In the genomic region with DNA sequence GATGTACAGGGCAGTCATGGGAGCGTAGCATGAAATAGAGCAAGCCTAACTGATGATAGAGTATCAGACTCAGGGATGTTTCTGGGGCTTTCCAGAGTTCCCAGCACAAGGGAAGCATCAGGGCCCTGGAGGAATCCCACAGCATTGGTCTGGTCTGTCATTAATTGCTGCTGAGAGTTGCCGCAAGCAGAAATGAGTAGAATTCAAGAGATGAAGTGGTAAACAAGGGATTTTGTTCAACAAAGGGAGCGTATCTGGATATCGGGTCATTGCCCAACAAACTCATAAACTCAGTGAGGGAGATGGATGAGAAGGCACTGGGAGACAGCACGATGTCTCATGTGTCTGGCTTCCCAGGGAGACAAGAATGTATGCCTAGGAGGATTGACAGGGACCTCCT, we compare ENCODE assay signal across 30 mouse cellular contexts.
"Had no signal": no experiment of that assay in that cellular context is flagged by ENCODE, and none has a peak within 500 bp of the region (broad histone marks: within the 10 kb centered on the region; RNA-seq: fewer than 3 reads in every experiment).

No protein-coding gene starts in this region.

- H3K9ac ChIP-seq: limb, embryonic 12.5 days; limb, embryonic 13.5 days; limb, embryonic 15.5 days; liver, embryonic 12.5 days; liver, embryonic 13.5 days; liver, embryonic 14.5 days; liver, embryonic 15.5 days; liver, postnatal 0 days; lung, embryonic 14.5 days; lung, embryonic 15.5 days; midbrain, embryonic 12.5 days; midbrain, embryonic 13.5 days; midbrain, embryonic 15.5 days had no signal

- H3K4me3 ChIP-seq: limb, embryonic 10.5 days; limb, embryonic 12.5 days; limb, embryonic 13.5 days; limb, embryonic 15.5 days; liver, embryonic 12.5 days; liver, embryonic 13.5 days; liver, embryonic 15.5 days; lung, embryonic 15.5 days; megakaryocyte, embryonic 14.5 days; midbrain, embryonic 10.5 days; midbrain, embryonic 12.5 days; midbrain, embryonic 13.5 days; midbrain, embryonic 15.5 days; myocyte had no signal

- H3K9me3 ChIP-seq: limb, embryonic 10.5 days; limb, embryonic 12.5 days; limb, embryonic 15.5 days; liver, embryonic 12.5 days; liver, embryonic 13.5 days; liver, embryonic 15.5 days; lung, embryonic 15.5 days; midbrain, embryonic 10.5 days; midbrain, embryonic 12.5 days; midbrain, embryonic 15.5 days had no signal

- ATAC-seq: liver, embryonic 12.5 days; liver, postnatal 0 days; midbrain, embryonic 13.5 days; midbrain, embryonic 15.5 days; midbrain, embryonic 16.5 days had no signal

- H3K36me3 ChIP-seq: limb, embryonic 10.5 days; limb, embryonic 12.5 days; limb, embryonic 13.5 days; limb, embryonic 15.5 days; liver, embryonic 12.5 days; liver, embryonic 13.5 days; liver, embryonic 15.5 days; lung, embryonic 15.5 days; midbrain, embryonic 10.5 days; midbrain, embryonic 12.5 days; midbrain, embryonic 13.5 days; midbrain, embryonic 15.5 days had no signal

- DNase-seq: left cerebral cortex, postnatal 4 days; liver; liver, embryonic 13.5 days; liver, postnatal 0 days; lung, adult 18-20 months; lung, adult 2 months; lung, embryonic 14.5 days; lung, postnatal 10 days; lung, postnatal 14 days; lung, postnatal 36 days; lung, postnatal 4 days; midbrain, embryonic 14.5 days had no signal

- H3K4me1 ChIP-seq: liver, embryonic 13.5 days; liver, embryonic 15.5 days; midbrain, embryonic 15.5 days had no signal

- H3K27ac ChIP-seq: limb, embryonic 10.5 days; limb, embryonic 12.5 days; limb, embryonic 13.5 days; limb, embryonic 15.5 days; liver, embryonic 12.5 days; liver, embryonic 13.5 days; liver, embryonic 14.5 days; liver, embryonic 15.5 days; lung, embryonic 15.5 days; macrophage; midbrain, embryonic 10.5 days; midbrain, embryonic 12.5 days; midbrain, embryonic 13.5 days; midbrain, embryonic 15.5 days had no signal

- H3K27me3 ChIP-seq: limb, embryonic 12.5 days; limb, embryonic 13.5 days; limb, embryonic 15.5 days; liver, embryonic 12.5 days; liver, embryonic 13.5 days; liver, embryonic 15.5 days; lung, embryonic 15.5 days; midbrain, embryonic 12.5 days; midbrain, embryonic 13.5 days; midbrain, embryonic 15.5 days had no signal

- H3K4me2 ChIP-seq: limb, embryonic 12.5 days; limb, embryonic 13.5 days; limb, embryonic 15.5 days; liver, embryonic 11.5 days; liver, embryonic 12.5 days; liver, embryonic 13.5 days; liver, embryonic 15.5 days; lung, embryonic 14.5 days; lung, embryonic 15.5 days; midbrain, embryonic 11.5 days; midbrain, embryonic 12.5 days; midbrain, embryonic 13.5 days; midbrain, embryonic 15.5 days had no signal
